Mouse (Mus musculus) liver (tissue): ENCODE measurements at regions not wholly inside any gene's neighbourhood (a gene's known extent, or its start where the extent isn't known, plus 50 kb on each side); places are given as distances from the start of the nearest gene placed in this dataset.

Source experiments
- DNase-seq: peaks from one replicate; pipeline ENCODE4 v3.0.0-alpha.2; 2020; ENCODE audit warnings: mixed read lengths

- DNase-seq: no peak
Measured at GRCm38 (mm10) chr17:48792954-48793353, 139.2 kb upstream of the Lrfn2 start.

GRCm38 (mm10) chr17:48795773-48796172, 136.4 kb upstream of the Lrfn2 start:
- no peak for DNase-seq

GRCm38 (mm10) chr17:48798196-48798595, 134.0 kb upstream of the Lrfn2 start:
- no peak for DNase-seq

GRCm38 (mm10) chr17:48802673-48803072, 129.5 kb upstream of the Lrfn2 start:
- no peak for DNase-seq

GRCm38 (mm10) chr17:48807905-48808304, 124.3 kb upstream of the Lrfn2 start:
- DNase-seq: no peak

GRCm38 (mm10) chr17:48814753-48815504, 117.2 kb upstream of the Lrfn2 start:
- no peak for DNase-seq

- no peak for DNase-seq
Measured at GRCm38 (mm10) chr17:48816588-48817324, 115.4 kb upstream of the Lrfn2 start.

- DNase-seq: no peak
Measured at GRCm38 (mm10) chr17:48817551-48817950, 114.6 kb upstream of the Lrfn2 start.

GRCm38 (mm10) chr17:48819703-48820102, 112.5 kb upstream of the Lrfn2 start:
- no peak for DNase-seq

GRCm38 (mm10) chr17:48822101-48822876, 109.9 kb upstream of the Lrfn2 start:
- DNase-seq: no peak

GRCm38 (mm10) chr17:48823921-48824320, 108.3 kb upstream of the Lrfn2 start:
- DNase-seq: no peak

GRCm38 (mm10) chr17:48825212-48825913, 106.8 kb upstream of the Lrfn2 start:
- DNase-seq: no peak

- no peak for DNase-seq
Measured at GRCm38 (mm10) chr17:48838297-48838979, 93.7 kb upstream of the Lrfn2 start.

GRCm38 (mm10) chr17:48847890-48848289, 84.3 kb upstream of the Lrfn2 start:
- DNase-seq: no peak

- no peak for DNase-seq
Measured at GRCm38 (mm10) chr17:48850910-48851309, 81.3 kb upstream of the Lrfn2 start.

GRCm38 (mm10) chr17:48858891-48859290, 73.3 kb upstream of the Lrfn2 start:
- peak; percentile 11 for DNase-seq

GRCm38 (mm10) chr17:48870443-48870842, 61.7 kb upstream of the Lrfn2 start:
- no peak for DNase-seq

GRCm38 (mm10) chr17:48877505-48877904, 54.7 kb upstream of the Lrfn2 start:
- no peak for DNase-seq

- DNase-seq: no peak
Measured at GRCm38 (mm10) chr17:48880590-48880989, 51.6 kb upstream of the Lrfn2 start.

GRCm38 (mm10) chr17:48881946-48882345, 50.2 kb upstream of the Lrfn2 start:
- no peak for DNase-seq
